Mouse (Mus musculus): ENCODE data around the gene Lsm2. TPM values are rescaled to one million over a fixed set of nuclear protein-coding genes. Genes with fewer than 3 reads are reported as not detected.
"Not testable (repeated sequence)": the region's sequence is repeated elsewhere in the genome, so short reads cannot be mapped to it uniquely, and the experiment has no call there.

Gene Lsm2
- polyA plus RNA-seq, 1 experiment from 2014 or later: 110 TPM

GRCm38 (mm10) chr17:34946486-34947140, 35.0 kb upstream of the Lsm2 start:
- Histone ChIP-seq H3K9me3 (ENCODE audit: control insufficient read depth, low read length) (no peaks in the 10 kb centered on the region), H3K4me1 (ENCODE audit: control insufficient read depth, insufficient read depth, low read length) (peaks cover 15% of the 10 kb centered on the region), H3K9ac (replicated peaks; ENCODE audit: low read length) (no peak overlapping the region), H3K36me3 (ENCODE audit: control insufficient read depth, insufficient read depth, low read length) (peaks cover 25% of the 10 kb centered on the region), H3K27ac (replicated peaks; ENCODE audit: low read depth, low read length) (no peak overlapping the region), H3K4me2 (ENCODE audit: low read length) (no peak overlapping the region), H3K27me3 (ENCODE audit: control insufficient read depth, insufficient read depth, low read length) (no peaks in the 10 kb centered on the region), H3K4me3 (replicated peaks; ENCODE audit: low read depth, low read length) (no peak overlapping the region)
- DNase-seq (no peak), ATAC-seq (ENCODE audit: low FRiP score, low TSS enrichment) (no peak)
- WGBS: 91% methylated on average over 5 of the region's 5 CpGs

GRCm38 (mm10) chr17:34947606-34948005, 34.1 kb upstream of the Lsm2 start:
- WGBS: 30% methylated on average over 8 of the region's 8 CpGs
- H3K36me3 ChIP-seq (ENCODE audit: control insufficient read depth, insufficient read depth, low read length): peaks cover 25% of the 10 kb centered on the region
- H3K27ac ChIP-seq (replicated peaks; ENCODE audit: low read depth, low read length): no peak overlapping the region
- no peaks in the 10 kb centered on the region for H3K27me3 ChIP-seq (ENCODE audit: control insufficient read depth, insufficient read depth, low read length)
- peak; percentile 61 for DNase-seq
- no peak for ATAC-seq (ENCODE audit: low FRiP score, low TSS enrichment)
- no peak overlapping the region for H3K4me2 ChIP-seq (ENCODE audit: low read length)
- H3K4me1 ChIP-seq (ENCODE audit: control insufficient read depth, insufficient read depth, low read length): peaks cover 12% of the 10 kb centered on the region
- no peak overlapping the region for H3K9ac ChIP-seq (replicated peaks; ENCODE audit: low read length)
- H3K9me3 ChIP-seq (ENCODE audit: control insufficient read depth, low read length): no peaks in the 10 kb centered on the region
- no peak overlapping the region for H3K4me3 ChIP-seq (replicated peaks; ENCODE audit: low read depth, low read length)

GRCm38 (mm10) chr17:34948721-34949552, 32.7 kb upstream of the Lsm2 start:
- peak; percentile 7 for DNase-seq
- WGBS: 60% methylated on average over 9 of the region's 9 CpGs
- not testable (repeated sequence) for H3K27ac ChIP-seq (replicated peaks; ENCODE audit: low read depth, low read length)

GRCm38 (mm10) chr17:34949553-34949969, 32.1 kb upstream of the Lsm2 start:
- 0 out of 2 replicates have a peak overlapping the region, but pooled peaks have one; percentile 7 for H3K4me2 ChIP-seq (ENCODE audit: low read length)
- DNase-seq: no peak
- H3K4me3 ChIP-seq (replicated peaks; ENCODE audit: low read depth, low read length): no peak overlapping the region
- peaks cover 25% of the 10 kb centered on the region for H3K36me3 ChIP-seq (ENCODE audit: control insufficient read depth, insufficient read depth, low read length)
- no peak overlapping the region; the same call in 1 of the 2 replicates for H3K9ac ChIP-seq (replicated peaks; ENCODE audit: low read length)
- H3K4me1 ChIP-seq (ENCODE audit: control insufficient read depth, insufficient read depth, low read length): peaks cover 12% of the 10 kb centered on the region
- H3K27ac ChIP-seq (replicated peaks; ENCODE audit: low read depth, low read length): no peak overlapping the region
- no peak for ATAC-seq (ENCODE audit: low FRiP score, low TSS enrichment)
- no peaks in the 10 kb centered on the region for H3K27me3 ChIP-seq (ENCODE audit: control insufficient read depth, insufficient read depth, low read length)
- 42% methylated on average over 4 of the region's 4 CpGs for WGBS
- no peaks in the 10 kb centered on the region for H3K9me3 ChIP-seq (ENCODE audit: control insufficient read depth, low read length)

More at GRCm38 (mm10) chr17:34948721-34949552, 32.7 kb upstream of the Lsm2 start:
- H3K9ac ChIP-seq (replicated peaks; ENCODE audit: low read length); H3K4me3 ChIP-seq (replicated peaks; ENCODE audit: low read depth, low read length); H3K4me2 ChIP-seq (ENCODE audit: low read length); H3K9me3 ChIP-seq (ENCODE audit: control insufficient read depth, low read length); H3K27me3 ChIP-seq (ENCODE audit: control insufficient read depth, insufficient read depth, low read length); ATAC-seq (ENCODE audit: low FRiP score, low TSS enrichment): not testable (repeated sequence)
- Histone ChIP-seq H3K4me1 (ENCODE audit: control insufficient read depth, insufficient read depth, low read length) (peaks cover 12% of the 10 kb centered on the region), H3K36me3 (ENCODE audit: control insufficient read depth, insufficient read depth, low read length) (peaks cover 25% of the 10 kb centered on the region)

- DNase-seq: peak; percentile 16
- Histone ChIP-seq H3K4me1 (ENCODE audit: control insufficient read depth, insufficient read depth, low read length) (peaks cover 12% of the 10 kb centered on the region), H3K27me3 (ENCODE audit: control insufficient read depth, insufficient read depth, low read length) (0 out of 2 replicates have a peak, but pooled peaks cover 9% of the 10 kb centered on the region), H3K9me3 (ENCODE audit: control insufficient read depth, low read length) (no peaks in the 10 kb centered on the region), H3K4me2 (ENCODE audit: low read length) (peak overlapping the region; percentile 84), H3K4me3 (replicated peaks; ENCODE audit: low read depth, low read length) (peak overlapping the region; percentile 98), H3K27ac (replicated peaks; ENCODE audit: low read depth, low read length) (peak overlapping the region; percentile 87), H3K36me3 (ENCODE audit: control insufficient read depth, insufficient read depth, low read length) (peaks cover 25% of the 10 kb centered on the region), H3K9ac (replicated peaks; ENCODE audit: low read length) (peak overlapping the region; percentile 97)
- WGBS: 31% methylated on average over 10 of the region's 10 CpGs
- no peak for ATAC-seq (ENCODE audit: low FRiP score, low TSS enrichment)
Measured at GRCm38 (mm10) chr17:34950514-34951455, 30.9 kb upstream of the Lsm2 start.

- peak overlapping the region; percentile 87 for H3K27ac ChIP-seq (replicated peaks; ENCODE audit: low read depth, low read length)
- H3K4me3 ChIP-seq (replicated peaks; ENCODE audit: low read depth, low read length): peak overlapping the region; percentile 98
- peak; percentile 56 for DNase-seq
- no peaks in the 10 kb centered on the region for H3K9me3 ChIP-seq (ENCODE audit: control insufficient read depth, low read length)
- 0 out of 2 replicates have a peak, but pooled peaks cover 13% of the 10 kb centered on the region for H3K27me3 ChIP-seq (ENCODE audit: control insufficient read depth, insufficient read depth, low read length)
- ATAC-seq (ENCODE audit: low FRiP score, low TSS enrichment): peak; percentile 59; the same call in 1 of the 2 replicates
- peaks cover 12% of the 10 kb centered on the region for H3K4me1 ChIP-seq (ENCODE audit: control insufficient read depth, insufficient read depth, low read length)
- H3K9ac ChIP-seq (replicated peaks; ENCODE audit: low read length): peak overlapping the region; percentile 97
- peaks cover 25% of the 10 kb centered on the region for H3K36me3 ChIP-seq (ENCODE audit: control insufficient read depth, insufficient read depth, low read length)
- under 1% methylated on average over 29 of the region's 29 CpGs for WGBS
- peak overlapping the region; percentile 84 for H3K4me2 ChIP-seq (ENCODE audit: low read length)
Measured at GRCm38 (mm10) chr17:34951636-34952377, 29.9 kb upstream of the Lsm2 start.

- DNase-seq: peak; percentile 90
- H3K27me3 ChIP-seq (ENCODE audit: control insufficient read depth, insufficient read depth, low read length): 0 out of 2 replicates have a peak, but pooled peaks cover 13% of the 10 kb centered on the region
- peak overlapping the region; percentile 97 for H3K9ac ChIP-seq (replicated peaks; ENCODE audit: low read length)
- H3K4me2 ChIP-seq (ENCODE audit: low read length): peak overlapping the region; percentile 84
- H3K9me3 ChIP-seq (ENCODE audit: control insufficient read depth, low read length): no peaks in the 10 kb centered on the region
- peak overlapping the region; percentile 87 for H3K27ac ChIP-seq (replicated peaks; ENCODE audit: low read depth, low read length)
- peaks cover 12% of the 10 kb centered on the region for H3K4me1 ChIP-seq (ENCODE audit: control insufficient read depth, insufficient read depth, low read length)
- H3K4me3 ChIP-seq (replicated peaks; ENCODE audit: low read depth, low read length): peak overlapping the region; percentile 98
- peak; percentile 87 for ATAC-seq (ENCODE audit: low FRiP score, low TSS enrichment)
- H3K36me3 ChIP-seq (ENCODE audit: control insufficient read depth, insufficient read depth, low read length): peaks cover 25% of the 10 kb centered on the region
- under 1% methylated on average over 23 of the region's 23 CpGs for WGBS
Measured at GRCm38 (mm10) chr17:34952378-34953040, 29.2 kb upstream of the Lsm2 start.

Data from midbrain, embryonic 14.5 days (tissue).